In the genomic region with DNA sequence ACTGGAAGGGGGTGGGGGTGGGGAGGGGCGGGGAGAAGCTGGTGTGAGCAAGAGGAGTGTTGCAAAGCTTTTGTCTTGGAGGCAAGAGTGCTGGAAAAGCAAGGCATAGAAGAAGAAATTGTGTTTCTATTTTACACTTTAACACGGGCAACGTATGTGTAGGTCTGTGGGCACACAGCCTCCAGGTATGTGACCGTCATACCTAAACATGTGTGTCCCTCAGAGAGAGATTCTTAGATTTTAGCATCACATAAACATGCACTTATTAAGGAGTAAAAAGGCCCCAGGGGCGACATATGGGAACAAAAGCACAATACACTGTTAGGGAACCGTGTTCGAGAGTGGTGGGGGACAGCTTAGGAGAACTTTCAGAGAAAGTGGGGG, we compare ENCODE assay signal across 8 mouse cellular contexts.
DNase-seq lines count a peak whose midpoint lies in the region; ATAC-seq and TF ChIP-seq lines count a peak whose summit lies in the region.
"Had no signal": no experiment of that assay in that cellular context is flagged by ENCODE, and none has a peak within 500 bp of the region (broad histone marks: within the 10 kb centered on the region; RNA-seq: fewer than 3 reads in every experiment).

No protein-coding gene starts in this region.

- H3K9ac ChIP-seq in hindbrain, embryonic 16.5 days (ENCODE audit: low read depth, low read length), result no peak overlapping the region
- H3K9ac ChIP-seq in embryonic facial prominence, embryonic 12.5 days, result no peak overlapping the region
- no peak overlapping the region for H3K9ac ChIP-seq in midbrain, embryonic 13.5 days (replicated peaks)
- H3K9ac ChIP-seq: liver, embryonic 12.5 days had no signal

- no peak for TF ChIP-seq POLR2A in embryonic fibroblast, embryonic 13.5 days (IDR thresholded peaks at IDR 0.05; ENCODE audit: low read depth, low read length)

- DNase-seq in hindbrain, embryonic 10.5 days (ENCODE audit: low spot score), result no peak
- DNase-seq in thymus, postnatal 36 days, result no peak

- 69% methylated on average over 7 of the region's 7 CpGs for WGBS in hindbrain, embryonic 10.5 days
- 60% methylated on average over 7 of the region's 7 CpGs for WGBS in hindbrain, embryonic 16.5 days
- WGBS in embryonic facial prominence, embryonic 12.5 days, result 57% methylated on average over 7 of the region's 7 CpGs
- WGBS in midbrain, embryonic 13.5 days, result 47% methylated on average over 7 of the region's 7 CpGs

- no peak for TF ChIP-seq CTCF in embryonic fibroblast, embryonic 13.5 days (IDR thresholded peaks at IDR 0.05; ENCODE audit: borderline replicate concordance, insufficient read depth, low read length)

- ATAC-seq in hindbrain, embryonic 16.5 days, result no peak
- no peak for ATAC-seq in embryonic facial prominence, embryonic 12.5 days (ENCODE audit: insufficient number of reproducible peaks, insufficient read depth, low FRiP score, low TSS enrichment)
- no peak for ATAC-seq in midbrain, embryonic 13.5 days
- no peak for ATAC-seq in megakaryocyte, adult 5-6 weeks (ENCODE audit: poor library complexity, severe bottlenecking)
- ATAC-seq: liver, embryonic 12.5 days had no signal

- H3K27ac ChIP-seq in hindbrain, embryonic 10.5 days, result peak overlapping the region; percentile 66
- H3K27ac ChIP-seq in hindbrain, embryonic 16.5 days (ENCODE audit: low read depth, low read length), result no peak overlapping the region
- H3K27ac ChIP-seq in embryonic facial prominence, embryonic 12.5 days, result peak overlapping the region; percentile 84
- peak overlapping the region; percentile 76; the same call in 1 of the 2 replicates for H3K27ac ChIP-seq in embryonic fibroblast, embryonic 13.5 days (ENCODE audit: insufficient read depth, low read length)
- H3K27ac ChIP-seq in midbrain, embryonic 13.5 days, result 0 out of 2 replicates have a peak overlapping the region, but pooled peaks have one; percentile 17
- H3K27ac ChIP-seq: liver, embryonic 12.5 days had no signal

- peaks cover 33% of the 10 kb centered on the region for H3K4me1 ChIP-seq in hindbrain, embryonic 10.5 days (replicated peaks)
- H3K4me1 ChIP-seq in hindbrain, embryonic 16.5 days (ENCODE audit: control insufficient read depth, insufficient read depth, low read depth, low read length), result peaks cover 3% of the 10 kb centered on the region
- peaks cover 42% of the 10 kb centered on the region for H3K4me1 ChIP-seq in embryonic facial prominence, embryonic 12.5 days
- peaks cover 12% of the 10 kb centered on the region for H3K4me1 ChIP-seq in embryonic fibroblast, embryonic 13.5 days (ENCODE audit: control insufficient read depth, insufficient read depth, low read length)
- H3K4me1 ChIP-seq in midbrain, embryonic 13.5 days (replicated peaks), result peaks cover 33% of the 10 kb centered on the region

- H3K4me3 ChIP-seq in hindbrain, embryonic 10.5 days, result no peak overlapping the region
- no peak overlapping the region for H3K4me3 ChIP-seq in hindbrain, embryonic 16.5 days (ENCODE audit: low read length)
- no peak overlapping the region for H3K4me3 ChIP-seq in embryonic facial prominence, embryonic 12.5 days
- H3K4me3 ChIP-seq in embryonic fibroblast, embryonic 13.5 days (ENCODE audit: insufficient read depth, low read length), result no peak overlapping the region
- H3K4me3 ChIP-seq in midbrain, embryonic 13.5 days (replicated peaks), result no peak overlapping the region
- H3K4me3 ChIP-seq: liver, embryonic 12.5 days had no signal

- no peaks in the 10 kb centered on the region for H3K36me3 ChIP-seq in hindbrain, embryonic 10.5 days
- no peaks in the 10 kb centered on the region for H3K36me3 ChIP-seq in hindbrain, embryonic 16.5 days (ENCODE audit: control insufficient read depth, insufficient read depth, low read length)
- no peaks in the 10 kb centered on the region for H3K36me3 ChIP-seq in embryonic facial prominence, embryonic 12.5 days
- no peaks in the 10 kb centered on the region for H3K36me3 ChIP-seq in midbrain, embryonic 13.5 days
- H3K36me3 ChIP-seq: liver, embryonic 12.5 days had no signal

- H3K9me3 ChIP-seq in hindbrain, embryonic 10.5 days, result no peaks in the 10 kb centered on the region
- H3K9me3 ChIP-seq in hindbrain, embryonic 16.5 days (ENCODE audit: control insufficient read depth, low read length), result no peaks in the 10 kb centered on the region
- no peaks in the 10 kb centered on the region for H3K9me3 ChIP-seq in embryonic facial prominence, embryonic 12.5 days
- no peaks in the 10 kb centered on the region for H3K9me3 ChIP-seq in midbrain, embryonic 13.5 days
- H3K9me3 ChIP-seq: liver, embryonic 12.5 days had no signal

- no peak overlapping the region for H3K4me2 ChIP-seq in hindbrain, embryonic 16.5 days (ENCODE audit: low read length)
- H3K4me2 ChIP-seq in embryonic facial prominence, embryonic 12.5 days (replicated peaks), result no peak overlapping the region
- H3K4me2 ChIP-seq in midbrain, embryonic 13.5 days (replicated peaks), result 0 out of 2 replicates have a peak overlapping the region, but pooled peaks have one; percentile 38
- H3K4me2 ChIP-seq: liver, embryonic 12.5 days had no signal

- H3K27me3 ChIP-seq in hindbrain, embryonic 10.5 days (ENCODE audit: insufficient read depth, poor library complexity, severe bottlenecking), result no peaks in the 10 kb centered on the region; the same call in 1 of the 2 replicates
- no peaks in the 10 kb centered on the region for H3K27me3 ChIP-seq in hindbrain, embryonic 16.5 days (replicated peaks; ENCODE audit: control insufficient read depth, insufficient read depth, low read length)
- H3K27me3 ChIP-seq in embryonic facial prominence, embryonic 12.5 days, result no peaks in the 10 kb centered on the region
- no peaks in the 10 kb centered on the region for H3K27me3 ChIP-seq in midbrain, embryonic 13.5 days
- H3K27me3 ChIP-seq: liver, embryonic 12.5 days had no signal
